Mouse (Mus musculus) neural tube, embryonic 10.5 days (tissue): ENCODE data around the gene Id3.
"Not testable (repeated sequence)": the region's sequence is repeated elsewhere in the genome, so short reads cannot be mapped to it uniquely, and the experiment has no call there.

Experiments used
- DNase-seq: peaks from one replicate; pipeline ENCODE4 v3.0.0-alpha.2; 2017; ENCODE audit warnings: low spot score; ENCODE audit errors: extremely low spot score

Id3 gene

DNA sequence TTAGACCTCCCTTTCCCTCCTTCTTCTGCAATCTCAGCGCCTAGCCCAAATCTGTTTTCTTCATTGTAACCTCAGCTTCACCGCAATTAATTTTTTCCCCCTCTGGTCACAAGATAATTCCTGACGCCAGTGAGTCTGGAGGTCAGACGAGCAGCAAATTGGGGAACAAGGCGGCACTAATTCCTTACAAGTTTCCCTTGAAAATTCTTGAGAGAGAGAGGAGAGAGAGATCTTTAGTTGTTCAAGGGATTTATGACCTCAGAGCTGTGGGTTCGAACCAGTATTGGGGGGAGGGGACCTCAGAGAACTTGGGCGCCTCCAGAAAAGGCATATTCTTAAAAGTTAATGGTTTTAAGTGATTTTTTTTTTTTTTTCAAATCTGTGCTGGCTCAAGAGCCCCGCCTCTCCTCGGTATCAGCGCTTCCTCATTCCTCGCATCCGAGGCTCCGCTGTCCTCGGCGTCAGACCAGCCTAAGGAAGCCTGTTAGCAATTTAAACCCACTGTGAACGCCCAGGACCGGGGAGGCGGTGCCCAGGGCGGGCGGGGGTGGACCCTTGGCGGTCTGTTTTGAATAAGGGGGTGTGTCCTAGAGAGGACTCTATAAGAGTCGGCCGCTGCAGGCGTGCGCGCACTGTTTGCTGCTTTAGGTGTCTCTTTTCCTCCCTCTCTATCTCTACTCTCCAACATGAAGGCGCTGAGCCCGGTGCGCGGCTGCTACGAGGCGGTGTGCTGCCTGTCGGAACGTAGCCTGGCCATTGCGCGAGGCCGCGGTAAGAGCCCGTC is at the start of gene Id3:
Id3 (plus strand) TSS at position 305 of the 784 bp plus-strand sequence.
- DNase-seq: peak; percentile 96

DNA sequence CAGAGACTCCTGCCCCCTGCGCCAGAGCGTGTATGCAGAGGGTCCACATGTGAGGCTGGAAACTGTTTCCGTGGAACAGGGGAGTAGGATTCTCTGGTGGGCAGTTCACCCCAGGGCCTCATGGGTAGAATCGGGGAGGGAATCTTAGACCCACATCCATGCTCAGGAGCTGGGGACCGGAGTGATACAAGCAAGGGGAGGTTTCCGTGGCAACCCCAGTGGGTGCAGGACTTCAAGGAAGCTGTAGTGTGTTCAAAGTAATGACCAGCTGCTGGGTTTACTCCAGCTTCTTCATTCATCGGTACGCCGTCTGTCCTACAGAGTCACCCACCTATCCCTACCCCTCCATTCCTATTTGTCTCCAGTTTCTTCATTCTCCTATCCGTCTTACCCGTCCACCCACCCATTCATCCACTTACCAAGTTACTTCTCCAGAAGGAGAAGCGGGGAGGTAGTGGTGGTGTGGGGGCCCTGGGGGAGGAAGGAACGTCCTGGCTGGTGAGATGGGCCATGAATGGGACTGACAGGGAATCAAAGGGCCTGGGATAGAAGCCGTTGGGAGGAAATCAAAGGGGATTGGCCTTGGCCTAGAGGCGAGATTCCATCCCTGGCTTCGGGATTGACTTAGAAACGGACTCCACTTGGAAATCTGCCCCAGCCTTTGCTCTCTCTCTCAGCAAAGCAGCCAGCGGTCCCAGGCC is 48.6 kb upstream of the Id3 start:
- no peak for DNase-seq

GRCm38 (mm10) chr4:136095490-136096105 is 47.7 kb upstream of the Id3 start:
- no peak for DNase-seq

DNA sequence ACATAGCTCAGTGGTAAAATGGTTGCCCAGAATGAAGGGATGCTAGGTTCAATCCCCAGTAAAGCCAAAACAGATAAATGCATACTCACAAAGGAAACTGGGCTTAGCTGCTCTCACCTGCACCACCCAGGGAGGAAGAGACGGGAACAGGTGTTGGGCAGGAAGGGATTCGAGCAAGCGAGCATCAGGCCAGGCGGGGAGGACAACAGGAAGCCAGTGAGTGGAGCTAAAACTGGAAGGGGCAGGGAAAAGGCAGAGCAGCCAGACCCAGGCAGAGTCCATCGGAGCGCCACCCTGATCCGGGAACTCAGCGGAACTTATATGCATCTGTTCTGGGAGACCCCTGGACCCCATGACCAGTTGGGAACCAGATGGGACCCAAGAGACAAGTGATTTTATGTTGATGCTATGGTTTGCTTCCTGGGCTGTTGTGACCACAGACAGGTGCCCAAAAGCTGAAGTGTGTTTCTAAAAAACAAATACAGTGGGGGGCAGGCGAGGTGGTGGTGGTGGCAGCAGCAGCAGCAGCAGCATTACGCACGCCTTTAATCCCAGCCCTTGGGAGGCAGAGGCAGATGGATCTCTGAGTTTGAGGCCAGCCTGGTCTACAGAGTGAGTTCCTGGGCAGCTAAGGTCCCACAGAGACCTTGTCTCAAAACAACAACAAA is 46.7 kb upstream of the Id3 start:
- DNase-seq: no peak

DNA sequence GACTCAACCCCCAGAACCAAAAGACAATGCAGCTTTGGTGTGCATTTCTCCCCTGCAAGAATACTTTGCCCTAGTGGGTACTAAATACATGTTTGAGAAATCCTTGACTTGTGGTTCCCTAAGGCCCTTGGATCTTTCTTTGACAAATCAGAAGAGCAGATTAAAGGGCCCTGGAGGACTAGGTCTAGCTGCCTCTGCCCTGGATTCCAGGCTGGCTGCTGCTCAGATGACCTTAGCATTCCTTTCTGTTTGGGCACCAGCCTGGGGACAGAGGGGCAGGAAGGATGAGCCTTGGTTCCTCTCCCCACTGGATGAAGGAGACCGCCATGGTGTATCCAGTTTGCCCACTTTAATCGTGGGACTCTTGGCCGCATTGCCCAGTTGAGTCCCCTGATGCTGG is 44.9 kb upstream of the Id3 start:
- DNase-seq: no peak

GRCm38 (mm10) chr4:136100396-136101070 is 42.8 kb upstream of the Id3 start:
- DNase-seq: no peak

DNA sequence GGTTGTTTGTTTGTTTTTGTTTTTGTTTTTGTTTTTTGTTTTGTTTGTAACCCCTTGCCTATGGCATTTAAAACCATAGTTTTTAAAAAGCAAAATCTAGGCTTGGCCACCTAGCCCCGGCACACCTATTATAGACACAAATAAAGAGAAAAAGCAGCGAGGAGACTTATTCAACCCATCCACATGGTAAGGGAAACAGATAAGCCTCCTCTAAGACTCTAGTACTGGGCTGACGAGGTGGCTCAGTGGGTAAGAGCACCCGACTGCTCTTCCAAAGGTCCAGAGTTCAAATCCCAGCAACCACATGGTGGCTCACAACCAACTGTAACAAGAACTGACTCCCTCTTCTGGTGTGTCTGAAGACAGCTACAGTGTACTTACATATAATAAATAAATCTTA is 41.5 kb upstream of the Id3 start:
- not testable (repeated sequence) for DNase-seq

- DNase-seq: peak; percentile 60
Measured at GRCm38 (mm10) chr4:136104590-136105337, 38.5 kb upstream of the Id3 start.

GRCm38 (mm10) chr4:136106880-136107301 is 36.4 kb upstream of the Id3 start:
- DNase-seq: peak; percentile 33

- no peak for DNase-seq
Measured at GRCm38 (mm10) chr4:136109153-136109552, 34.1 kb upstream of the Id3 start.

DNA sequence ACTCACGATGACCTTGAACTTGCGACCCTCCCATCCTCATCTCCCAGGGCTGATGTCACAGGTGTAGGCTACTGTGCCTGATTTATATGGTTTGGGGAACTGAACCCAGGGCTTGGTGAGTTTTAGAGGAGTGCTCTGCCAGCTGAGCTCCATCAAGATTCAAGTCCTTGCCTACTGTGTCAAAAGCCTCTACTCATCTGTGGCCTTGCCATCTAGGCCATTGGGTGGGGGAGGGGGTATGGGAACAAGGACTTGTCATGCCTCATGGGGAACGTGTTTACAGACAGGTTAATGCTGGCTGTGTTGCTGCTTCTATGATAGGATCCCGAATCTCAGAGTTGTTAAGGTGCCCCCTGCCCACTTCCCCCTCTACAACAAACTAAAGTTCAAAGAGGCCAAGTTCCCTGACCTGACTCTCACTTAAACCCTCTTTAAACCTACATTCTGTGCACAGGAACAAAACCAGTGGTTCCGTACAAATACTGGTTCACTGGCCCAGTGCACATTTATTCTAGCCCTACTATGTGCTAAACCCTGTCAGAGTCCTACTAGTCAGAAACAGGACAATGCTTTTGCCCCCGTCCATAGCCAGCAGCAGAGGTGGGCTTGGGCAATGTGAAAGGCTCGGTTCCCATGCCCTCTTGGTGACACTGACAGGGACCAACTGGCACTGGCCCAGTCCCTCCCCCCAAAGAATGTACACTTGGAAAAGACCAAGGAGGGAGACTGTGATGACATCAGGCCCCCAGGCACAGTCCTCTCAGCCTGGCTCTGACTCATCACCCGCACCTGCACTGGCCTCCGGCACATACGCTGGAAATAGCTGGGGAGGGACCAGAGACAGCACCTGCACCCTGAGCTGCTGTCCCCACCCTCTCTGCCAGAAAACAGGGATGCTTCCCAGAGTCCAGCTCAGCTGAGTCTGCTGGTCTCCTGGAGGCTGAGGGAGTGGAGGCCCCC is 33.1 kb upstream of the Id3 start:
- DNase-seq: no peak

- DNase-seq: no peak
Measured at GRCm38 (mm10) chr4:136112344-136112743, 31.0 kb upstream of the Id3 start.

GRCm38 (mm10) chr4:136114747-136115146 is 28.6 kb upstream of the Id3 start:
- DNase-seq: no peak

- DNase-seq: no peak
Measured at GRCm38 (mm10) chr4:136117022-136117421, 26.3 kb upstream of the Id3 start.

GRCm38 (mm10) chr4:136120041-136120440 is 23.3 kb upstream of the Id3 start:
- peak; percentile 49 for DNase-seq

DNA sequence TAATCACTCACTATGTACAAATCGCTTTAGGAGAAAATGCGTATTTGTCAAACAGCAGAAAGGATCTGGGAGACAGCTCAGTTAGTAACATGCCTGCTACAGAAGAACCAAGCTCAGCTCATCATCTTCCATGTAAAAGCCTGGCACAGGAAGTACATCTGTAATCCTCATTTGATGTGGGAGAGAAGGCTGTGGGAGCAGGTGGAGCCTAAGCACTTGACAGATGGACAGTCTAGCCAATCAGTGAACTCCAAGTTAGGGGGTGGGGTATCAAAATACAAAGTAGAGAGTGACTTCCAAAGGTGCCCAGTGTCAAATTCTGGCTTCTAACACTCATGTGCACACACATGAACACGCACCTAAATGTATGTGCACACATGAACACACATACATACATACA is 22.1 kb upstream of the Id3 start:
- no peak for DNase-seq

DNA sequence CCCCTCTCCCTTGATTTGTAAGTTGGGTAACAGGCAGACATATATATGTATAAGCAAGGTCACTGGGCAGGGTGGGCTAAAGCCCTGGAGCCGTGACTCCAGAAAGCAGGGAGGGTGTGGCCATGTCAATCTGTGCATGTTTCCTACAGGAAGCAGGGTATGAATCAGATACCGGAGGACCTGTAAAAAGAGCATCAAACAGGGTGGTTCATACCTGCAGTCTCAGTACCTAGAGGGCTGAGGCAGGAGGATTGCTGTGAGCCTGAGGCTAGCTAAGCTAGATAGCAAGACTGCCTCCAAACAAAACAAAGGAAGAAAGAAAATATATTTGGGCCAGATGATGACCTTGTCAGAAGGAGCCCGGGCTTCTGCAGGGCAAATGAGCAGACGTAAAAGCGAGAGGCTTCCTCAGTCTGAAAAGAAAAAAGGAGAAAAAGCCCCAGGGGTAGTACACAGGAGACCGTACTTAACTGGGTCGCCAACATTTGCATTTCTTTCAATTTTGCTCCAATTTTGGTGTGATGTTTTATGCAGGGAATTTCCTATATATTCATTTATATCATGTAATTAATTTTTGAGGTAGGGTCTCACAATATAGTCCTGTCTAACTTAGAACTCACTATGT is 21.3 kb upstream of the Id3 start:
- no peak for DNase-seq

DNA sequence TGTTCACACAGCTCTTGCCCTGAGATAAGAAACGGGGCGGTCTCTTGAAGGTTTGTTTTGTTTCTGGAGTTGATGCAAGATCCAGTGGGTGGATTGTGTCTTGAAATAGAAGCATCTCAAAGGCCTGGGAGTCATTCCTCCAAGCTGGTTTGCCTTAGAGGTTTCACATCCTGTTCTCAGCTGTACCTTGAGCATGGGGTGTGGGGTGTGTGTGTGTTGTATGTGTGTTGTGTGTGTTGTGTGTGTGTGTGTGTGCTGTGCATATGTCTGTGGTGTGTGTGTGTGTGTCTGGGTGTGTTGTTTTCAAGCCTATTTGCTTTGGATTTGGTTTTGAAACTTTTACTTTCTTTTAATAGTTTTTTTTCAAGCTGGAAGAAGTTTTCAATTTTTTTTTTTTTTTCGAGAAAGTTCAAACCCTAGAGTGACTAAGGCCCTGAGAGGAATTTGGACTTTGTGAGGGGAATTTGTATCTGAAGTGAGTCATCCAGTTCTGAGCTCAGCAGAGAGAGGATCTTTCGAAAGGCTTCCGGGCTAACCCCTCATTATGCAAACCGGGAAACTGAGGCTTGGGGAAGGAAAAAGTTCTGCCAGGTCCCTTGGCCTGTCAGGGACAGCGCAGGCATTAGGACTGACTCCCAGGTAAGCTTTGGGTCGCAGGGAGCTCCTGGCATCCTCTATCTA is 20.0 kb upstream of the Id3 start:
- no peak for DNase-seq
